Mouse (Mus musculus) hindbrain, postnatal 0 days (tissue): ENCODE results near the gene Uxs1. TPM values are rescaled to one million over a fixed set of nuclear protein-coding genes. Genes with fewer than 3 reads are reported as not detected.

Experiments used
- ATAC-seq: fragments of 200-750 bp; cut with Nextera tagmentation; 2 replicates; pipeline ENCODE4 v1.8.0; 2017; ENCODE audit warnings: mild to moderate bottlenecking, moderate TSS enrichment, moderate library complexity
- DNase-seq: peaks from one replicate; pipeline ENCODE4 v3.0.0-alpha.2; 2015; ENCODE audit warnings: low spot score
- H3K27ac ChIP-seq: fragments of 300-500 bp; sonication (generic); 2 replicates; pipeline ENCODE4 v1.5.1; 2014; ENCODE audit warnings: mild to moderate bottlenecking
- H3K27me3 ChIP-seq: fragments of 300-500 bp; sonication (generic); 2 replicates; pipeline ENCODE4 v1.6.1; 2014; ENCODE audit warnings: low read length, mixed read lengths; ENCODE audit not compliant: insufficient read depth
- H3K36me3 ChIP-seq: fragments of 300-500 bp; sonication (generic); 2 replicates; pipeline ENCODE4 v1.6.1; 2014; ENCODE audit warnings: low read length, mixed read lengths; ENCODE audit not compliant: insufficient read depth
- H3K4me1 ChIP-seq: fragments of 300-500 bp; sonication (generic); 2 replicates; pipeline ENCODE4 v1.6.1; 2014; ENCODE audit warnings: antibody characterized with exemption, low read length, mixed read lengths; ENCODE audit not compliant: insufficient read depth
- H3K4me2 ChIP-seq: fragments of 300-500 bp; sonication (generic); 2 replicates; pipeline ENCODE4 v1.6.1; 2014; ENCODE audit warnings: low read depth, mild to moderate bottlenecking, low read length, moderate library complexity, mixed read lengths
- H3K4me3 ChIP-seq: fragments of 300-500 bp; sonication (generic); 2 replicates; pipeline ENCODE4 v1.5.1; 2014; ENCODE audit warnings: low read length
- H3K9ac ChIP-seq: fragments of 300-500 bp; sonication (generic); replicated peaks from 2 replicates; pipeline ENCODE4 v1.6.1; 2014; ENCODE audit warnings: mild to moderate bottlenecking, low read length, moderate library complexity, mixed read lengths
- H3K9me3 ChIP-seq: fragments of 300-500 bp; sonication (generic); 2 replicates; pipeline ENCODE4 v1.6.1; 2016; ENCODE audit warnings: low read length, mixed read lengths
- CTCF ChIP-seq: IDR thresholded peaks from 2 replicates; pipeline ENCODE4 v1.5.1; 2016; ENCODE audit warnings: antibody characterized with exemption, control low read depth, low read depth
- WGBS: fragments of 180-500 bp; shearing (Covaris S2); extraction: QIAGEN DNeasy Blood & Tissue Kit; methylation state at CpG from one replicate; pipeline ENCODE4 v1.1.7; 2014; 5-methylcytosine and 5-hydroxymethylcytosine counted together
- polyA plus RNA-seq: library from polyadenylated mRNA; unstranded; fragments of >200 nt; fragmentation: Nextera tagmentation; extraction: Ambion mirVana; gene quantifications from 2 replicates; pipeline ENCODE4 v1.2.1, GENCODE M21; 2015
- total RNA-seq: library from RNA; depleted of rRNA; stranded (reverse); fragments of >200 nt; gene quantifications from 2 replicates; pipeline ENCODE4 v1.2.3, GENCODE M21; 2014

Uxs1 gene
- total and polyA plus RNA-seq, 2 experiments from 2014 or later = 17.4 to 22.3 TPM

GRCm38 (mm10) chr1:43822586-43822985 lies 5.0 kb downstream of the Uxs1 start:
- WGBS = 80% methylated on average over 5 of the region's 5 CpGs
- no peak overlapping the region for H3K4me2 ChIP-seq
- no peak for ATAC-seq
- no peak overlapping the region for H3K9ac ChIP-seq
- H3K9me3 ChIP-seq = no peaks in the 10 kb centered on the region
- H3K36me3 ChIP-seq = no peaks in the 10 kb centered on the region
- H3K4me1 ChIP-seq = peaks cover 12% of the 10 kb centered on the region
- H3K27ac ChIP-seq = no peak overlapping the region
- DNase-seq = no peak
- no peaks in the 10 kb centered on the region for H3K27me3 ChIP-seq
- TF ChIP-seq CTCF = no peak
- no peak overlapping the region for H3K4me3 ChIP-seq

GRCm38 (mm10) chr1:43821804-43822203 lies 5.8 kb downstream of the Uxs1 start:
- Histone ChIP-seq H3K36me3 (no peaks in the 10 kb centered on the region), H3K4me2 (no peak overlapping the region), H3K27me3 (no peaks in the 10 kb centered on the region), H3K9ac (no peak overlapping the region), H3K27ac (no peak overlapping the region), H3K9me3 (no peaks in the 10 kb centered on the region), H3K4me3 (no peak overlapping the region), H3K4me1 (peaks cover 12% of the 10 kb centered on the region)
- ATAC-seq (no peak), DNase-seq (no peak)
- WGBS = 86% methylated on average over 1 of the region's 1 CpGs
- TF ChIP-seq CTCF = no peak

GRCm38 (mm10) chr1:43820571-43820970 lies 7.0 kb downstream of the Uxs1 start:
- Histone ChIP-seq H3K27ac (no peak overlapping the region), H3K4me2 (no peak overlapping the region), H3K36me3 (no peaks in the 10 kb centered on the region), H3K4me3 (no peak overlapping the region), H3K9ac (no peak overlapping the region), H3K4me1 (peaks cover 6% of the 10 kb centered on the region), H3K27me3 (no peaks in the 10 kb centered on the region), H3K9me3 (no peaks in the 10 kb centered on the region)
- WGBS = 46% methylated on average over 1 of the region's 1 CpGs
- no peak for ATAC-seq
- DNase-seq = no peak
- TF ChIP-seq CTCF = no peak

DNA sequence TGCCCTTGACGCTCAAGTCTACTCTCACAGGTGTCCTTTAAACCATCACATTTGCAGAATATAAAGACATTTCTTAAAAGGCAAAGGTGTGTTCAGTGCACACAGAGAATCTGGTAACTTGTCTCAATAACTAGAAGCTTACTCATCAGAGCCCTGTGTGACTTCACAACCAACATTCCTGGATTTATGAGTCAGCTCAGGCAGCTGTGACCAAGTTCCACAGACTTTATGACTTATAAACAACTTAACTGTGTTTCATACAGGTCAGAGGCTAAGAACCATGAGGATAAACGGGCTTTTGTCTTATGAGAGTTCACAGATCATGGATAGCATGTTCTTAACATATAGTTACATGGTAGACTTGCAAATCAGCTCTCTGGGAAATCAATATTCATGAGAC lies 8.5 kb downstream of the Uxs1 start:
- WGBS = 93% methylated on average over 2 of the region's 2 CpGs
- no peak for TF ChIP-seq CTCF
- H3K4me3 ChIP-seq = no peak overlapping the region
- DNase-seq = no peak
- no peaks in the 10 kb centered on the region for H3K36me3 ChIP-seq
- no peak overlapping the region for H3K4me2 ChIP-seq
- no peak overlapping the region for H3K27ac ChIP-seq
- H3K4me1 ChIP-seq = no peaks in the 10 kb centered on the region; the same call in 1 of the 2 replicates
- no peaks in the 10 kb centered on the region for H3K27me3 ChIP-seq
- no peaks in the 10 kb centered on the region for H3K9me3 ChIP-seq
- no peak for ATAC-seq
- H3K9ac ChIP-seq = no peak overlapping the region

GRCm38 (mm10) chr1:43818356-43818755 lies 9.2 kb downstream of the Uxs1 start:
- no peak for DNase-seq
- H3K27me3 ChIP-seq = no peaks in the 10 kb centered on the region
- no peak overlapping the region for H3K4me2 ChIP-seq
- H3K4me1 ChIP-seq = no peaks in the 10 kb centered on the region
- no peaks in the 10 kb centered on the region for H3K9me3 ChIP-seq
- no peak overlapping the region for H3K27ac ChIP-seq
- no peak for ATAC-seq
- no peak overlapping the region for H3K4me3 ChIP-seq
- no peak for TF ChIP-seq CTCF
- 83% methylated on average over 4 of the region's 4 CpGs for WGBS
- no peaks in the 10 kb centered on the region for H3K36me3 ChIP-seq
- H3K9ac ChIP-seq = no peak overlapping the region

DNA sequence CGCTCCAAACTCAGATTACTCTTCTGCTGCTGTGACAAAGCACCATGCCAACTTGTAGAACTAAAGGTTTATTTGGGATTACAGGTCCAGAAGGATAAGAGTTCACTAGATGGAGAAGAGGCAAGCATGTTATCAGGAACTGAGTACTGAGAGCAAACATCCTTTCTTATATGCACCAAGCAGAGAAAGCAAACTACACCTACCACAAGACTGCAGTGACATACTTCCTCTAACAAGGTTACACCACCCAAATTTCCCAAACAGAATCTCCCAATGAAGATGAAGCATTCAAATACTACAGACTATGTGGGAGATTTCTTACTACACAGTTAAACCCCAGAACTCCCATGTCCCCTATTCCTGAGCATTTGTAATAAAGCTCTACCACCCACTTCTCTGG lies 15.8 kb downstream of the Uxs1 start:
- DNase-seq = no peak
- H3K27ac ChIP-seq = no peak overlapping the region
- no peaks in the 10 kb centered on the region for H3K9me3 ChIP-seq
- ATAC-seq = no peak
- no peak overlapping the region for H3K4me2 ChIP-seq
- TF ChIP-seq CTCF = no peak
- no peak overlapping the region for H3K9ac ChIP-seq
- 93% methylated on average over 1 of the region's 1 CpGs for WGBS
- H3K4me3 ChIP-seq = no peak overlapping the region
- no peaks in the 10 kb centered on the region for H3K4me1 ChIP-seq
- no peaks in the 10 kb centered on the region for H3K27me3 ChIP-seq
- H3K36me3 ChIP-seq = no peaks in the 10 kb centered on the region

- no peaks in the 10 kb centered on the region for H3K9me3 ChIP-seq
- H3K36me3 ChIP-seq = no peaks in the 10 kb centered on the region
- no peaks in the 10 kb centered on the region for H3K27me3 ChIP-seq
- H3K4me3 ChIP-seq = no peak overlapping the region
- TF ChIP-seq CTCF = no peak
- no peaks in the 10 kb centered on the region for H3K4me1 ChIP-seq
- H3K27ac ChIP-seq = no peak overlapping the region
- WGBS = 89% methylated on average over 3 of the region's 3 CpGs
- no peak overlapping the region for H3K4me2 ChIP-seq
- DNase-seq (no peak), ATAC-seq (no peak)
- no peak overlapping the region for H3K9ac ChIP-seq
Measured at GRCm38 (mm10) chr1:43811055-43811454, 16.5 kb downstream of the Uxs1 start.

DNA sequence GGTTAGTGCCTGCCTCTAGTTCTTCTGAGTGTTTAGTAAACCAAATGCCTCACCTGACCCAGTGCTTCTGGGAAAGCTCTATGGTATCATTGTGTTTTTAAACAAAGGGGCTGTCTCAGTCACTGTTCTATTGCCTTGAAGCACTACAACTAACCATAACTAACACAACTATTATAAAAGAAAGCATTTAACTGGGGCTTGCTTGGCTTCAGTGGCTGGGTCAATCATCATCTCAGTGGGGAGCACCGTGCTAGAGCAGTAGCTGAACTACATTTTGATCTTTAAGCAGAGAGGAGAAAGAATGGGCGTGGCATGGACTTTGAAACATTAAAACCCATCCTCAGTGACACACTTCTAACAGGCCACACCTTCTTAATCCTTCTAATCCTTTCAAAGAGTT lies 18.2 kb downstream of the Uxs1 start:
- Histone ChIP-seq H3K27me3 (no peaks in the 10 kb centered on the region), H3K4me1 (no peaks in the 10 kb centered on the region), H3K27ac (no peak overlapping the region), H3K9ac (no peak overlapping the region), H3K4me3 (no peak overlapping the region), H3K4me2 (no peak overlapping the region), H3K9me3 (no peaks in the 10 kb centered on the region), H3K36me3 (no peaks in the 10 kb centered on the region)
- WGBS = 80% methylated on average over 2 of the region's 2 CpGs
- DNase-seq (no peak), ATAC-seq (no peak)
- TF ChIP-seq CTCF = no peak
